Mouse (Mus musculus): ENCODE measurements around the gene Ube2h.

DNA sequence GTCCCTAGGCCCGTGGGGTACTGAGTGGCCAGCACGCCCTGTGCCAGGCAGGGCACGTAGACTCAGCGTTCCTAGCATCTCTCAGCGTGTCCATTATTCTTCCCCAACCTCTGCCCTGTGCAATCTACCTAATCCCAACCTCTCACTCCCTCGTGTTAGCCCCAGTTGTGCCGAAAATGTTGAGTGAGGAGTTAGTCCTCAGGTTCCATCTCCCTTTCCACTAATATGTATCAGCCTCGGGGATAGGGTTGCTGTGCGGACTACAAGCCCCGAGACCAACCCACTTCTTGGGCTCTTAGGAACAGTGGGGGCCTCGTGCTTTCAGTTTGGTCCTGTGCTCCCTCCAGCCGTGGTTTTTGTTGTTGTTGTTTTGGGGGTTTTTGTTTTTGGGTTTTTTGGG is 127.8 kb downstream of the Ube2h start:
- TF ChIP-seq CTCF (IDR thresholded peaks at IDR 0.05; ENCODE audit: extremely low read depth, insufficient read depth, insufficient read length, insufficient replicate concordance), result no peak
- TF ChIP-seq POLR2A (IDR thresholded peaks at IDR 0.05; ENCODE audit: low read depth, low read length), result no peak

Measured in spleen, adult 2 months (tissue).